Mouse (Mus musculus): ENCODE measurements around the gene Trim3. TPM values are rescaled to one million over a fixed set of nuclear protein-coding genes. Genes with fewer than 3 reads are reported as not detected.
A peak's percentile ranks its signal among the peaks of the same experiment; 100 is the strongest.

The Trim3 gene
- polyA plus RNA-seq, 1 experiment from 2014 or later: 41.3 TPM

- H3K4me1 ChIP-seq: peaks cover 37% of the 10 kb centered on the region
- H3K4me2 ChIP-seq: peak overlapping the region; percentile 88
- H3K9ac ChIP-seq: peak overlapping the region; percentile 88
- no peak for ATAC-seq (ENCODE audit: insufficient number of reproducible peaks, insufficient read depth, low FRiP score, low TSS enrichment, low read depth)
- H3K36me3 ChIP-seq: peaks cover 21% of the 10 kb centered on the region
- no peaks in the 10 kb centered on the region for H3K9me3 ChIP-seq
- no peaks in the 10 kb centered on the region for H3K27me3 ChIP-seq
- peak overlapping the region; percentile 87 for H3K4me3 ChIP-seq
- peak overlapping the region; percentile 23; the same call in 1 of the 2 replicates for H3K27ac ChIP-seq
- 16% methylated on average over 4 of the region's 4 CpGs for WGBS
Measured at GRCm38 (mm10) chr7:105632551-105632972, 809 bp downstream of the Trim3 start.

GRCm38 (mm10) chr7:105628633-105629032, 4.7 kb downstream of the Trim3 start:
- ATAC-seq (ENCODE audit: insufficient number of reproducible peaks, insufficient read depth, low FRiP score, low TSS enrichment, low read depth): no peak
- Histone ChIP-seq H3K36me3 (peaks cover 19% of the 10 kb centered on the region), H3K4me1 (peaks cover 27% of the 10 kb centered on the region), H3K27me3 (no peaks in the 10 kb centered on the region), H3K4me2 (no peak overlapping the region), H3K9ac (no peak overlapping the region), H3K27ac (no peak overlapping the region), H3K4me3 (no peak overlapping the region), H3K9me3 (no peaks in the 10 kb centered on the region)
- WGBS: 32% methylated on average over 3 of the region's 3 CpGs

GRCm38 (mm10) chr7:105625397-105625796, 8.0 kb downstream of the Trim3 start:
- H3K9me3 ChIP-seq: no peaks in the 10 kb centered on the region
- ATAC-seq (ENCODE audit: insufficient number of reproducible peaks, insufficient read depth, low FRiP score, low TSS enrichment, low read depth): no peak
- 0 out of 2 replicates have a peak overlapping the region, but pooled peaks have one; percentile 16 for H3K9ac ChIP-seq
- peaks cover 25% of the 10 kb centered on the region for H3K4me1 ChIP-seq
- H3K36me3 ChIP-seq: peaks cover 37% of the 10 kb centered on the region
- WGBS: 82% methylated on average over 6 of the region's 6 CpGs
- no peak overlapping the region for H3K4me2 ChIP-seq
- no peak overlapping the region for H3K4me3 ChIP-seq
- no peak overlapping the region for H3K27ac ChIP-seq
- H3K27me3 ChIP-seq: no peaks in the 10 kb centered on the region

GRCm38 (mm10) chr7:105621646-105622292, 11.6 kb downstream of the Trim3 start:
- peak; percentile 35; the same call in 1 of the 2 replicates for ATAC-seq (ENCODE audit: insufficient number of reproducible peaks, insufficient read depth, low FRiP score, low TSS enrichment, low read depth)
- Histone ChIP-seq H3K9ac (no peak overlapping the region), H3K27ac (peak overlapping the region; percentile 40), H3K4me1 (peaks cover 15% of the 10 kb centered on the region), H3K4me3 (no peak overlapping the region), H3K9me3 (no peaks in the 10 kb centered on the region), H3K27me3 (no peaks in the 10 kb centered on the region), H3K4me2 (no peak overlapping the region), H3K36me3 (peaks cover 71% of the 10 kb centered on the region)
- 40% methylated on average over 8 of the region's 8 CpGs for WGBS

- no peaks in the 10 kb centered on the region for H3K9me3 ChIP-seq
- H3K4me2 ChIP-seq: no peak overlapping the region
- no peak overlapping the region for H3K4me3 ChIP-seq
- peaks cover 15% of the 10 kb centered on the region for H3K4me1 ChIP-seq
- H3K27me3 ChIP-seq: no peaks in the 10 kb centered on the region
- H3K36me3 ChIP-seq: peaks cover 78% of the 10 kb centered on the region
- 72% methylated on average over 4 of the region's 4 CpGs for WGBS
- no peak overlapping the region for H3K9ac ChIP-seq
- ATAC-seq (ENCODE audit: insufficient number of reproducible peaks, insufficient read depth, low FRiP score, low TSS enrichment, low read depth): no peak
- peak overlapping the region; percentile 40 for H3K27ac ChIP-seq
Measured at GRCm38 (mm10) chr7:105621053-105621452, 12.3 kb downstream of the Trim3 start.

GRCm38 (mm10) chr7:105619701-105620100, 13.7 kb downstream of the Trim3 start:
- no peak for ATAC-seq (ENCODE audit: insufficient number of reproducible peaks, insufficient read depth, low FRiP score, low TSS enrichment, low read depth)
- 70% methylated on average over 3 of the region's 3 CpGs for WGBS

GRCm38 (mm10) chr7:105617810-105618209, 15.6 kb downstream of the Trim3 start:
- no peaks in the 10 kb centered on the region for H3K27me3 ChIP-seq
- no peak overlapping the region for H3K4me3 ChIP-seq
- H3K4me2 ChIP-seq: no peak overlapping the region
- no peak overlapping the region for H3K9ac ChIP-seq
- H3K9me3 ChIP-seq: no peaks in the 10 kb centered on the region
- peaks cover 84% of the 10 kb centered on the region for H3K36me3 ChIP-seq
- ATAC-seq (ENCODE audit: insufficient number of reproducible peaks, insufficient read depth, low FRiP score, low TSS enrichment, low read depth): no peak
- WGBS: 96% methylated on average over 22 of the region's 22 CpGs
- peaks cover 15% of the 10 kb centered on the region for H3K4me1 ChIP-seq
- H3K27ac ChIP-seq: no peak overlapping the region

More at GRCm38 (mm10) chr7:105619701-105620100, 13.7 kb downstream of the Trim3 start:
- peaks cover 84% of the 10 kb centered on the region for H3K36me3 ChIP-seq
- peaks cover 15% of the 10 kb centered on the region for H3K4me1 ChIP-seq
- 0 out of 2 replicates have a peak overlapping the region, but pooled peaks have one; percentile 8 for H3K27ac ChIP-seq
- no peak overlapping the region for H3K9ac ChIP-seq
- no peaks in the 10 kb centered on the region for H3K27me3 ChIP-seq
- no peak overlapping the region for H3K4me2 ChIP-seq
- H3K9me3 ChIP-seq: no peaks in the 10 kb centered on the region
- no peak overlapping the region for H3K4me3 ChIP-seq

GRCm38 (mm10) chr7:105616561-105616960, 16.8 kb downstream of the Trim3 start:
- Histone ChIP-seq H3K4me2 (no peak overlapping the region), H3K27ac (no peak overlapping the region), H3K4me3 (no peak overlapping the region), H3K9ac (no peak overlapping the region), H3K27me3 (no peaks in the 10 kb centered on the region), H3K9me3 (no peaks in the 10 kb centered on the region), H3K4me1 (peaks cover 4% of the 10 kb centered on the region; the same call in 1 of the 2 replicates), H3K36me3 (peaks cover 93% of the 10 kb centered on the region)
- no peak for ATAC-seq (ENCODE audit: insufficient number of reproducible peaks, insufficient read depth, low FRiP score, low TSS enrichment, low read depth)
- 82% methylated on average over 6 of the region's 6 CpGs for whole genome bisulfite sequencing

GRCm38 (mm10) chr7:105615720-105616119, 17.7 kb downstream of the Trim3 start:
- Histone ChIP-seq H3K9me3 (no peaks in the 10 kb centered on the region), H3K36me3 (peaks cover 96% of the 10 kb centered on the region), H3K27ac (no peak overlapping the region), H3K9ac (no peak overlapping the region), H3K27me3 (no peaks in the 10 kb centered on the region), H3K4me3 (no peak overlapping the region), H3K4me1 (no peaks in the 10 kb centered on the region), H3K4me2 (no peak overlapping the region)
- WGBS: 91% methylated on average over 1 of the region's 1 CpGs
- no peak for ATAC-seq (ENCODE audit: insufficient number of reproducible peaks, insufficient read depth, low FRiP score, low TSS enrichment, low read depth)

GRCm38 (mm10) chr7:105614400-105614799, 19.0 kb downstream of the Trim3 start:
- no peak overlapping the region for H3K4me2 ChIP-seq
- H3K9ac ChIP-seq: no peak overlapping the region
- no peaks in the 10 kb centered on the region for H3K27me3 ChIP-seq
- H3K36me3 ChIP-seq: peaks cover 98% of the 10 kb centered on the region
- WGBS: 91% methylated on average over 1 of the region's 1 CpGs
- H3K9me3 ChIP-seq: no peaks in the 10 kb centered on the region
- no peak overlapping the region for H3K27ac ChIP-seq
- no peaks in the 10 kb centered on the region for H3K4me1 ChIP-seq
- ATAC-seq (ENCODE audit: insufficient number of reproducible peaks, insufficient read depth, low FRiP score, low TSS enrichment, low read depth): no peak
- H3K4me3 ChIP-seq: no peak overlapping the region

- no peak for ATAC-seq (ENCODE audit: insufficient number of reproducible peaks, insufficient read depth, low FRiP score, low TSS enrichment, low read depth)
- 100% methylated on average over 1 of the region's 1 CpGs for WGBS
Measured at GRCm38 (mm10) chr7:105611767-105612166, 21.6 kb downstream of the Trim3 start.

GRCm38 (mm10) chr7:105608467-105608866, 24.9 kb downstream of the Trim3 start:
- peaks cover 40% of the 10 kb centered on the region for H3K36me3 ChIP-seq
- no peak overlapping the region; the same call in 1 of the 2 replicates for H3K27ac ChIP-seq
- no peak overlapping the region for H3K4me3 ChIP-seq
- 87% methylated on average over 3 of the region's 3 CpGs for WGBS
- H3K9me3 ChIP-seq: peaks cover 5% of the 10 kb centered on the region; the same call in 1 of the 2 replicates
- ATAC-seq (ENCODE audit: insufficient number of reproducible peaks, insufficient read depth, low FRiP score, low TSS enrichment, low read depth): no peak
- peaks cover 5% of the 10 kb centered on the region for H3K4me1 ChIP-seq
- no peak overlapping the region for H3K4me2 ChIP-seq
- no peak overlapping the region for H3K9ac ChIP-seq
- no peaks in the 10 kb centered on the region for H3K27me3 ChIP-seq

More at GRCm38 (mm10) chr7:105611767-105612166, 21.6 kb downstream of the Trim3 start:
- no peak overlapping the region for H3K9ac ChIP-seq
- H3K27ac ChIP-seq: no peak overlapping the region
- no peaks in the 10 kb centered on the region for H3K27me3 ChIP-seq
- H3K4me2 ChIP-seq: no peak overlapping the region
- no peak overlapping the region for H3K4me3 ChIP-seq
- H3K9me3 ChIP-seq: no peaks in the 10 kb centered on the region
- H3K4me1 ChIP-seq: peaks cover 5% of the 10 kb centered on the region
- H3K36me3 ChIP-seq: peaks cover 71% of the 10 kb centered on the region

Measured in embryonic facial prominence, embryonic 13.5 days (tissue).